Mouse (Mus musculus): ENCODE measurements at regions not wholly inside any gene's neighbourhood (a gene's known extent, or its start where the extent isn't known, plus 50 kb on each side); places are given as distances from the start of the nearest gene placed in this dataset.

GRCm38 (mm10) chr14:24956528-24957210 is 469.7 kb downstream of the Rps24 start:
- DNase-seq, result no peak

DNA sequence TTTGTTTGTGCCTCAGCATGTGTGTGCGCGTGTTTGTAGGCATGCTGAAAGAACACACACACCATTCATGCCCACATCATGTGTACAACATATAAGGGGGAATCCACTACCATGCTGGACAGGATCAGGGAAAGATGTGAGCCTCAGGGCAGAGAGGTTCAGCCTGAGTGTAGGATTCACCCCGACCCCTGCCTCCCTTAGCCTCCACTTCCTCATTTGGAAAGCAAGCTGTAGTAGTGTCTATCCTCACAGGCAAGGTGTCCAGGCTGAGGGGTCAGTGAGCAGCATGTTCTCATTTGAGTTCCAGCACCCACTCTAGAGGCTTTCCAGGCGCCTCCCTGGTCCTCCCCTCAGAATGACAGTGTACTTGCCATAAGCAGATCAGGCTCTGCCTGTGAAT is 470.5 kb downstream of the Rps24 start:
- no peak for DNase-seq

DNA sequence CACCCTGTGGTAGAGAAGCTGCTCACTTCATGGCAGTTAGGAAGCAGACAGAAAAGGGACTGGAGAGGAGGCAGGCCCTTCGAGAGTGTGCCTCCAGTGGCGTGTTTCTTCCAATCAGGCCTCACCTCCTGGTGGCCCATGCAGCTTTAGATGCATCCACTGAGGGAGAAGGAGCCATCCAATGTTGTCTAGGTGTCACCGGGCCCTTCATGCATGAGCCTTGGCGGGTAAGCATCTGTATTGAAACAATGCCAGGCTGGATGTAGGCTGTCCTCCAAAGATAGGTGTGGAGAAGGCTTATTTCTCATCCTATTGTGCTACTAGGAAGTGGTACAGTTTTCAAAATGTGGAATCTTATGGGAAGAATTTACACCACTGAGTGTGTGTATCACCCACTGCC is 471.9 kb downstream of the Rps24 start:
- no peak for DNase-seq

DNA sequence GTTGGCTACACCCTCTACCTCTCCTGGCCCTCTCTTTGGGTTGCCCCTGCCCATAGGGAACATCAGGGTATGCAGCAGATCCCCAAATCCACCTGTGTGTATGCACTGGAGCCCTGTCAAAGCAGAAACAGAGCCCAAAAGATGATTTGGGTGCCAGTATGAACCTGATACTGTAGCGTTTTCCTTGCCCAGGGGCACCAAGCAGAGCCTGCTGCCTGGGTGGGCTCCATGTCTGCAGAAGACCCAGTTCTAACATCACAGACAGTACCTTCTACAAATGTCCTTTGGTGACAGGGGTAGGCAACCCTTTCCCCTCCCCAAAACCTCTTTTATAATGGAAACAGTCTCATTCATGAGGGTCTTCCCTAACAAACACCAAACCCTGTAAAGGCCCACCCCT is 472.5 kb downstream of the Rps24 start:
- DNase-seq, result no peak

- no peak for DNase-seq
Measured at GRCm38 (mm10) chr14:24960082-24960482, 473.2 kb downstream of the Rps24 start.

GRCm38 (mm10) chr14:24960875-24961274 is 473.9 kb downstream of the Rps24 start:
- no peak for DNase-seq

DNA sequence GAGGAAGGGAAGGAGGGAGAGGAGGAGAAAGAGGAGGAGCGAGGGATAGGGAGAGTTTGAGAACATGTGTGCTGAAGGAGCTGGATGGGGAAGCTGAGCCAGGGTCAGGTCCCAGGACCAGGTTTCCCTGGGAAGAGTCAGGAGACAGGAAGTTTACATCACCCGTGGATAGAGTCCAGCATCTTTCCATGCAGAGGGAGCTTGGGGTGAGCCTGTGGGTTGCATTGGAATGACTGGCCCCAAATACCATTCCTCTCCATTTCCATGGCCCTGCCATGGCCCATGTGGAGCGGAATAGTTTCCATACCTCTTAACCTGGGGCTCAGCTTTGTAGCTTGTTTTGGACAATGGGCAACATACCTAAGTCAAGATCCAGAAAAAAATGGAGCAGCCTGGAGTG is 474.8 kb downstream of the Rps24 start:
- no peak for DNase-seq

DNA sequence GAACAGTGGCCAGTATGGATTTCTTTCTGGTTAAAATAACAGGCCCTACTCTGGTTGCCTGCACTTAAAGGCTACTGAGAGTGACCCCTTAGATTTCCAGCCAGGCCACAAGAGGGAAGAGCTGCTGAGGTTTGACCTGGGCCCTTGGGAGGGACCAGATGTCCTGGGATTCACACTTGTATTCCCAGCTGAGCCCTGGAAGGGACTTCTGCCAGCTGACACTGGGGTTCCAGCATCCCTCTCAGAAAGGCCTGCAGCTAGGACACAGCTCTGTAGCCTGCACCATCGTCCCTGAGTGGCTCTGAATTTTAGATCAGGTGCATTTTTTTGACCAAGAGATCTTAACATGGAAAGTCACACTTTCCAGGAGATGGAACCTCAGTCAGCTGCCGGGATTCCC is 482.7 kb downstream of the Rps24 start:
- DNase-seq, result no peak

DNA sequence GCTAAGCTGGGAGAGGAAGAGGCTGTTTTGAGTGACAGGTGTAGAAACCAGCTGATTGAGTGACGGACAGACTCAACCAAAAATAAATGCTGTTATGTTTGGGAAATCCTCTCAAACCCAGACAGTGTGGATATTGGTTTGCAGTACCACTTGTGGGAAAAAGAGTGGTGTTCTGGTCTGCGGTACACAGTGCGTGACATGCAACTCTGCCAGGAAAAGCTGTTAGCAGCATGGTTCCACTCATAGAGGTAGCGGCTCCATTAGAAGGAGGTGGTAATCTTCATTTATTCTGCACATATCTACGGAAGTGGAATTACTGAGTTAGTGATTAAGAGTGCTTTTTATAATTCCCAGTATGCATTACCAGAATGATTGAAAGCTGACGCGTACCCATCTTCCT is 485.4 kb downstream of the Rps24 start:
- no peak for DNase-seq

DNA sequence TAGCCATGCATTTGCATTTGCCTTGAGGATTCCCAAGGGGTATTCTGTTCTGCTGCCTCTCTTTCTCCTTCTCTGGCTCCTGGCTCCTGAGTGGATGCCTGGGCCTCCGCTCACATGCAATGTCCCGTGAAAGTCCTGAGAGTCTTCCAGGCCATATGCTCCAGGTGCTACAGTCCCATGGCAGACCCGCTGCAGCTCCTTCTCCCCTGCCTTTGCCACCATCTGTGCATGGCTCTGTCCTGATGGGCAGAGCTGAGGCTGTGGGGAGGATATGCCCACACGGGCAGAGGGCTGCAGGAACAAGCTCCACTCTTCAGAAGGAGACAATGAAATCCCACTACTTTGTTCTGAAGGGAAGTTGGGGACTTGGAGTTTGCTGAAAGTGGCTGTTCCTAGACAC is 485.9 kb upstream of the Zmiz1 start:
- no peak for DNase-seq

GRCm38 (mm10) chr14:24973591-24973990 is 485.4 kb upstream of the Zmiz1 start:
- no peak for DNase-seq

DNA sequence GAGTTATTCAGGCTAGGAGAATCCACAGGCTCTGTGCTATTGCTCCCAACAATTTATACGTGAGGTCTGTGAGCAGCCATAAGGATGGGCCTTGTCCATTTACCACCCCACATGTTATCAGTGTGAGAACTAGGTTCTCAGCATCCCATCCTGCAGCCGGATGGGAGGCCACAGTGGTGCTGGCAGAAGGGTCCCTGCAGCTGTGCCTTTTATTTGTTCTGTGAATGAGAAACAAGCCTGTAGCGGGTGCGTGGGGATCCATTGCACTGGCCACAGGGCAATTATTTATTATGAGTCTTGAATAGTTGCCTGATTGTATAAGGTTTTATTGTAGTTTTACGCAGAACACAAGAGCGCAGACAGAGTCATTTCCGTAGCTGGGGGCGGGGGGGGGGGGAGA is 476.5 kb upstream of the Zmiz1 start:
- no peak for DNase-seq

DNA sequence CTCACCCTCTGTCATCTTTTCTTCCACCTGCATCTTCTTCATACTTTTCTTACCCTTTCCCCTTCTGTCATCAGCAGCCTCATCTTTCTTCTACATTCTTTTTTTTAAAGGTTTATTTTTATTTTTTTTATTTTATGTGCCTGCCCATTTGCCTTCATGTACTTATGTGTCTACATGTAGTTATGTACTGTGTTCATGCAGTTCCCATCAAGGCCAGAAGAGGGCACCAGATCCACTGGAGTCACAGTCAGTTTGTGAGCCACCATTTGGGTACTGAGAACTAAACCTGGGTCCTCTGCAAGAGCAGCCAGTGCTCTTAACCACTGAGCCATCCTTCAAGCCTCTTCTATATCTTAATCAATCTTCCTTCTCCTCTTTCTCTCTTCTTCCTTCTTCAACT is 475.7 kb upstream of the Zmiz1 start:
- peak in 1 of 2 experiments; percentile 7 for DNase-seq

DNA sequence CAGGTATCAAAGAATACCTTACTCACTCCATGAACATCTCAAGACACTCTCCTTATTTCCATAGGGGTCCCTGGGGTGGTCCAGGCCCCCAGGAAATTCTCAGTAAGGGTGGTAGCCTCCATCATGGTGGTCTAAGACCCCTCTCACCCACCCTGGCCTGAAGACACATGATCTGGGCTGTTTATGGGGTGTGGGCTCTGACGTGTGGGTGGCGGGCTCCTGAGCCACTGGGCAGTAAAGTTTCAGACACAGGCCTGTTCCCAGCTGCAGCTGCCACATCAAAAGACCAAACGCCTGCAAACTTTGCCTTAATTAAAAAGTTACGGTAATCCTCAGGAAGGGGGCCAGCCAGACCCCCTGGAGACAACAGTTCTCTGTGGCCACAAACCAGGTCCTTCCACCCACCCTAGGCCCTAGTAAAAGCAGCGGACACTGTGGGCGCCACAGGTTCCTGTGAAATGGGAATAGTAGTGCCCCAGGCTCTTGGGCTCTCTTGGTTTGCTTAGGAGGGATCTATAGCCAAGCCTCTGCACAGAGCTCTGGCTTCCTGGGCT is 473.1 kb upstream of the Zmiz1 start:
- DNase-seq, result no peak

- no peak for DNase-seq
Measured at GRCm38 (mm10) chr14:24986404-24986803, 472.6 kb upstream of the Zmiz1 start.

GRCm38 (mm10) chr14:24993751-24994658 is 465.0 kb upstream of the Zmiz1 start:
- no peak for DNase-seq

DNA sequence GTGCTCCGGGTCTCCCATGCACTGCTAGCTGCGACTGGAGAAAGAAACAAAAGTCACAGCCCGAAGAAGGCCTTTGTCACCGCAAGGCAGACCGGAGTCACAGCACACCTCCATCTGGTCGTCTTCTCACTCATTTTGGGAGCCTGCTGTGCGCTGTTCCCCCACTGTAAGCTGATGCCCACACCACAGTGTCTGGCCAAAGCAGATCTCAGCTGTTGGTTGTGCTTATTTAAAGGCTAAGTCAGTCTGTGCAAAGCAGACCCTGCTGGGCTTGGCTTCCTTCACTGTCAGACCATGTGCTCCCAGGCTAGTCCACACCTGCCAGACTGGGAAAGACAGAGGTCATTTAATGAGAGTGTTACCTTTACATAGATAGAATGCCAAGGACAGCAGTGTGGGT is 463.8 kb upstream of the Zmiz1 start:
- no peak for DNase-seq

DNA sequence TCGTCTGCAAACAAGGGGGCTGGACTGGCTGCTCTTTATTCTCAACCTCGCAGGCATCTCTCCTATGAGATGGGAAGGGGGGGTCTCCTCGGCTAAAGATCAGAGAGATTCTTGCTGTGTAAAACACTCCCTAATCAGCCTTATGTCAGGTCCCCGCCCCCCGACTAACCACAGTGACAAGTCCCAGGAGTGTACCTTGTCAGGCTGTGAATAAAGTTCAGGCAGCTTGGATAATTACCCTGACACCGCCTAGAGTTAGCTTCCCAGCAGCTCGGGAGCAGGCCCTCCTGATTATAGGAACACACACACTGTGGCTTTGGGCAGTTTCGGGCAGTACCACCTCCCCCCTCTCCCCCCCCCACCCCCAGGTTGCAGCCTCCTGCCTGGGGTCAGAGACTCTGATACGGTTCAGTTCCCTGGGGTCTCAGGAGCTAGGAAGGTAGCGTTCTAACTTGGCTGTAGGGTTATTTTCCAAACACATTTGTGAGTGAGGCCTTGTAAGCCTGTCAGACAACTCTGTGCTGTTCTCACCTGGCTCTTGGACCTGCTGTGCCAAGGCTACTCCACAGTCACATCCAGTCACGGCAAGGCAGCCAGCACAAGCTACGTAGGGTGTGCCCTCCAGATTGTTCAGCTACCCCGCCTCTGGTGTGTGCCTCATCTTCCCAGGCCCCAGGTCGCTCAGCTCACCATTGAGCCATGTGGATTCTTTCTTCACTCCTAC is 461.0 kb upstream of the Zmiz1 start:
- DNase-seq, result no peak

DNA sequence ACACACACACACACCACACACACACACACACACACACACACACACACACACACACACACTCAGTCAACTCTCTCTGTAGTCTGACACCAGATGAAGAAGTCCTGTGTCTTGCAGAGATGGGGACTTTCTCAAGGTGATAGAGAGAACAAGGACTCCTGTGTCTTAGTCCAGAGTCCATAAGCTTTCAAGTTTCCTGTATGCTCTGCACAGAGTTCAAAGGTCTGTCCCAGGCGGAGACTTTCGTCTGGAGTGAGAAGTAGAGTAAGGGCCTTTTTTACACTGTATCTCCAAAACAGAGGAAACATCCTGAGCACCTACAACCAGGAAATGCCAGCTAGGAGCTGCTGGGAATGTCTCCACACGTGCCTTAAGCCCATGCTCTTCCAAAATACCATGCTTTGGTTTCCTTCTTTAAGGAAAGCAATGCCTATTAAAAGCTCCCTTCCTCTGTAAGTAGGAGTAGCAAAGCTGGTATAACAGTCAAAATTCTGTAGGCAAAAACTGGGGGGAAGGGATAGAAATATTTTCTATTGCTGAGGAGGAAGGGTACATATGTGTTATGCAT is 459.9 kb upstream of the Zmiz1 start:
- DNase-seq, result no peak

- DNase-seq, result no peak
Measured at GRCm38 (mm10) chr14:25005241-25005946, 453.6 kb upstream of the Zmiz1 start.

DNA sequence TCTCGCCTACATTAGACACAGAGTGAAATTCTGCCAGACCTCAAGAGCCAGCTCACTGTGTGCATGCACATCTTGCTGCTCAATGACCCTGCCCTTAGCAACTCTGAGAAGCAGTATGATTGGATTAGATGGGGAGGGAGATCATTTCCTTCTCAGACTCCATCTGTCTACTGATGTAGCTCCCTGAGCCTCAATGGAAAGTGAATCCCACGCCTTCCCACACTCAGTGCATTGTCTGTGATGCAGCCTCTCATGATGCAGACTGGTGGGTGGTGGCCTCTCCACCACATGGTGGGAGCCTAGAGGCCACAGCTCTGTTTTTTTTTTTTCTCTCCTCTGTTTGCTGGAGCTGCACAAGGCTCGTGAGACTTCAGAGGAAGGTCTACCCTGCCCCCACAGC is 447.1 kb upstream of the Zmiz1 start:
- DNase-seq, result no peak

Measured in thymus, adult 18-20 months (tissue).